Mouse (Mus musculus) forebrain, embryonic 11.5 days (tissue): Measurements from ENCODE around the gene Nipa2. TPM values are rescaled to one million over a fixed set of nuclear protein-coding genes. Genes with fewer than 3 reads are reported as not detected.

Experiments
- ATAC-seq: fragments of 200-750 bp; cut with Nextera tagmentation; replicated peaks from 2 replicates; pipeline ENCODE4 v1.8.0; 2017; ENCODE audit warnings: moderate TSS enrichment; ENCODE audit not compliant: low FRiP score
- DNase-seq: peaks from one replicate; pipeline ENCODE4 v3.0.0-alpha.2; 2017; ENCODE audit warnings: low spot score
- H3K27ac ChIP-seq: fragments of 300-500 bp; sonication (generic); 2 replicates; pipeline ENCODE4 v1.5.1; 2014; ENCODE audit warnings: low read depth, low read length
- H3K27me3 ChIP-seq: fragments of 300-500 bp; sonication (generic); 2 replicates; pipeline ENCODE4 v1.6.1; 2014; ENCODE audit warnings: mild to moderate bottlenecking, low read length, mixed read lengths; ENCODE audit not compliant: control insufficient read depth, insufficient read depth
- H3K36me3 ChIP-seq: fragments of 300-500 bp; sonication (generic); 2 replicates; pipeline ENCODE4 v1.6.1; 2014; ENCODE audit warnings: mild to moderate bottlenecking, low read length, moderate library complexity, mixed read lengths; ENCODE audit not compliant: control insufficient read depth, insufficient read depth
- H3K4me1 ChIP-seq: fragments of 300-500 bp; sonication (generic); replicated peaks from 2 replicates; pipeline ENCODE4 v1.6.1; 2014; ENCODE audit warnings: low read length, mixed read lengths; ENCODE audit not compliant: control insufficient read depth, insufficient read depth
- H3K4me2 ChIP-seq: fragments of 300-500 bp; sonication (generic); 2 replicates; pipeline ENCODE4 v1.6.1; 2014; ENCODE audit warnings: low read depth, mild to moderate bottlenecking, low read length, moderate library complexity, mixed read lengths; ENCODE audit not compliant: severe bottlenecking
- H3K4me3 ChIP-seq: fragments of 300-500 bp; sonication (generic); 2 replicates; pipeline ENCODE4 v1.5.1; 2014; ENCODE audit warnings: low read depth, low read length
- H3K9ac ChIP-seq: fragments of 300-500 bp; sonication (generic); 2 replicates; pipeline ENCODE4 v1.6.1; 2014; ENCODE audit warnings: low read length
- H3K9me3 ChIP-seq: fragments of 300-500 bp; sonication (generic); 2 replicates; pipeline ENCODE4 v1.6.1; 2016; ENCODE audit warnings: low read length, mixed read lengths; ENCODE audit not compliant: control insufficient read depth
- WGBS: fragments of 180-500 bp; shearing (Covaris S2); extraction: QIAGEN DNeasy Blood & Tissue Kit; methylation state at CpG from one replicate; pipeline ENCODE4 v1.1.7; 2014; 5-methylcytosine and 5-hydroxymethylcytosine counted together
- polyA plus RNA-seq: library from polyadenylated mRNA; unstranded; fragments of >200 nt; fragmentation: Nextera tagmentation; extraction: Ambion mirVana; gene quantifications from 2 replicates; pipeline ENCODE4 v1.2.1, GENCODE M21; 2014

Nipa2 gene
- 49.9 and 51.5 TPM in 2 replicates for polyA plus RNA-seq

DNA sequence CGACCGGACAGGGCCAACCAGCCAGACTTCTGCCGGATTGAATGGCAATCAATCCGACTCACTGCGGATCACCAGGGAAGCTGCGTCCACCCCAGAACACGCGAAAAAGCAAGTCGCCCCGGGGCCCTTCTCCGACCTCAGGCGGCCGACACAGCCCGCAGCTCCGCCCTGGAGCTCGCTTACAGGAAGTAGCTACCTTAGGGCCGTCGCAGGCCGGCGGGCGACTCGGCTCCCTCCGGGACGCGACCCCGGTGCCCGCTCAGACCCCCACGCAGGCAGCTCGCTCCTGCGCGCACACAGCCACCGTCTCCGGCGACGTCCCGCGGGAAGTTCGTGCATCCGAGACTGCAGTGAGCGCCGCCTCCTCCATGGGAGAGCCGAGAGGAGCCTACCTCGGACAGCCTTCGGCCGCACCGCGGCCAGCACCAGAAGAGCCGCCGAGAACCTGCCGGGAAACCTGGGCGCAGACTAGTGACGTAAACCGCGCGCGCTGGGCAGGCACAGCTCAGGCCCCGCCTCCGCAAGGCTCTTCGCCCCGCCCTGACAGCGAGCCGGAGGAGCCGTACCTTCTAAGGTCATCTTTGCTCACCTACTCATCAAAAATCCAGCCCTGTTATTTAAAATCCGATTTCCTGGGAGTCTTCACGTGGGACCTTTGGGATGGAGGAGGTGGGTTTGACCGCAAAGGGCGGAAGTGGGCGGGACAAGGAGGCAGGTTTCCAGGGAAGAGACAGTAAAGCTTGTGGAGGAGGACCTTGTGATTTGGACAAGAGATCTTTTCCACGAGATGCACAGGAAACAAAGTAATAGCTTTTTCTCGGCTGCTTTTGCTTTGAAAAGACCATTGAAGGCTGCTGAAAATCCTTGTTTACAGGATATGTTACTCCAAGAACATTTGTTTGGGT lies at the start of gene Nipa2:
Gene Nipa2, minus strand, starts transcription at position 473 of the 905 bp plus-strand sequence.
- H3K9me3 ChIP-seq = no peaks in the 10 kb centered on the region
- no peaks in the 10 kb centered on the region; the same call in 1 of the 2 replicates for H3K4me1 ChIP-seq
- DNase-seq (peak; percentile 96), ATAC-seq (peak; percentile 99)
- WGBS = under 1% methylated on average over 58 of the region's 70 CpGs
- peak within 1 kb of the TSS; percentile 63 for H3K4me2 ChIP-seq
- no peaks in the 10 kb centered on the region for H3K27me3 ChIP-seq
- H3K36me3 ChIP-seq = no peaks in the 10 kb centered on the region
- H3K4me3 ChIP-seq = peak within 1 kb of the TSS; percentile 89
- H3K9ac ChIP-seq = peak within 1 kb of the TSS; percentile 89
- peak within 1 kb of the TSS; percentile 77 for H3K27ac ChIP-seq

DNA sequence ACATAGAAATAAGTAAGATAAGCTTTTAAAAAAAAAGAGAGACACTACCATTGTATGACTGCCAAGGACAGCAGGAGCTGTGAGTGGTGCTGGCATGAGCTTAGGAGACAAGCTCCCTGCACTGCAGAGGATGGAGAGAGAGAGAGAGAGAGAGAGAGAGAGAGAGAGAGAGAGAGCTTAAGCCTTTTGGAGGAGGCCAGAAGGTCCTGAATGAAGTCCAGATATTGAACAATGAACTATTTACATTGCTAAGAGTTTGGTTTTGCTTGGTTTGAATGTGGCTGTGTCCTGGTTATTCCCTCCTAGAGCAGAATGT lies 48.7 kb upstream of the Nipa2 start:
- Histone ChIP-seq H3K4me2 (no peak overlapping the region), H3K4me1 (no peaks in the 10 kb centered on the region), H3K36me3 (no peaks in the 10 kb centered on the region), H3K27ac (no peak overlapping the region), H3K4me3 (no peak overlapping the region), H3K9ac (no peak overlapping the region), H3K9me3 (no peaks in the 10 kb centered on the region), H3K27me3 (no peaks in the 10 kb centered on the region)
- no peak for ATAC-seq
- no peak for DNase-seq

DNA sequence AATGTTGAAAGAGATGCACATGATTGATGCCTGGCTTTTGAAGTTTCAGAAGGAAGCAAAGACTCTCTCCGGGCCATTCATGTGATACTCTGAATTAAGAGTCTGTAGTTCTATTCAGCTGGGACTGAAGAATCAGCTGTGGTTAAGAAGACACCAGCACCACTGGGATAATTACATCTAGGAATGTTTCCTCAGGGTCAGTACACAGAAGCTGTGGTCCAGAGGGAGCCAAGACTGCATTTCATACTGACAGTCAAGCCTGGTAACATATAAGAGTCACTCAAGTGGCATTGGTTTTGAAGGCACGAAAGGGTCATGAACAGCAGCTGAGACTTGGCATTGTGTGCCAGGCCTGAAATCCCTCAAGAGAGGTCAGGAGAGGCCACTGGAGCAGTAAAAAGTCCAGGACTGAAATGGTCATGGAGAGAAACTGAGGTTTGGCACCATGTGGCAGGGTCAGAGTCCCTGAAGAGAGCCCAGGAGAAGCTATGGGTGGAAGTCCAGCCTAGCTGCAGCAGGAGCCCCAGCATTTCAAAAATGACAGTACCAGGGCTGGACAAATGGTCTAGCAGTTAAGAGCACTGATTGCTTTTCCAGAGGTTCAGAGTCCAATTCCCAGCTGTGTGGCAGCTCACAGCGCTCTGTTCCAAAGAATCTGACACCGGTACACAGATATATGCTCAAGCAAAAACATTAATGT lies 48.2 kb upstream of the Nipa2 start:
- no peak overlapping the region for H3K4me3 ChIP-seq
- H3K4me1 ChIP-seq = no peaks in the 10 kb centered on the region
- H3K9me3 ChIP-seq = no peaks in the 10 kb centered on the region
- no peak overlapping the region for H3K27ac ChIP-seq
- DNase-seq (no peak), ATAC-seq (no peak)
- WGBS = 85% methylated on average over 4 of the region's 4 CpGs
- no peaks in the 10 kb centered on the region for H3K27me3 ChIP-seq
- no peak overlapping the region for H3K4me2 ChIP-seq
- no peak overlapping the region for H3K9ac ChIP-seq
- H3K36me3 ChIP-seq = no peaks in the 10 kb centered on the region

DNA sequence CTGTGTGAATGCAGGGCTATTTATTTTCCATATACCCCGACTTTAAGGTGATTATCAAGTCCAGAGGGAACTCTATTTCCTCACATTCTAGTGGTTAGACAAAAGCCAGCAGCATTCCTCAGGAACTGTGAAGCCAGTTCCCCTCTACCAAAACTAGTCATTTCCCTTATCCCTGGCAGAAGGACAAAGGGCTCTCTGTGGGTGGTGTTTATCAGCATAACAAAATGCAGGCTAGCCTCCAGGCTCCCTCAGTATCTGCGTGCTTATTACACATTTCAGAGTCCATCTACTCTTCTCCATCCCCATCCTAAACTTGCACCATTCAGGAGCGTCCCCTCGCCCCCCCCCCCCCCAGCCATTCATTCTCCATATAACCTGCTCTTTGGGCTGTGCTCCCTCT lies 36.7 kb upstream of the Nipa2 start:
- no peak overlapping the region for H3K27ac ChIP-seq
- H3K9me3 ChIP-seq = no peaks in the 10 kb centered on the region
- no peak overlapping the region for H3K4me3 ChIP-seq
- no peaks in the 10 kb centered on the region for H3K27me3 ChIP-seq
- ATAC-seq = no peak
- no peaks in the 10 kb centered on the region for H3K36me3 ChIP-seq
- H3K4me1 ChIP-seq = no peaks in the 10 kb centered on the region
- WGBS = 3% methylated on average over 4 of the region's 4 CpGs
- no peak overlapping the region for H3K9ac ChIP-seq
- H3K4me2 ChIP-seq = no peak overlapping the region
- DNase-seq = no peak

DNA sequence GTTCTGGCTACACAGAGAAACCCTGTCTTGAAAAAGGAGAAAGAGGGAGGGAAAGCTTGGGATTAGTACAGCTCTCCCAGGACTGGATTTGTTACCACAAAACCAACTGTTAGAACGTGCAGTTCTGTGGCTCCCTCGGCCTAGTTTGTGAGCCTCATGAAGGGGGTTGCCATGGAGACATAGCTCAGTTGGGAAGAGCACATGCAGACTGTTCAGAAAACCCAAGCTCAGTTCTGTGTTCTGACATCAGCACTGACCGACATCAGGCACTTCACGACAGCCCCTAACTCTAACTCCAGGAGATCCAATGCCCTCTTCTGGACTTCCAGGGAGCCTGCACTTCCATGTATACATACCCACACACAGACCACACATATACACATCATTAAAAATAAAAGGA lies 32.7 kb upstream of the Nipa2 start:
- H3K9me3 ChIP-seq = no peaks in the 10 kb centered on the region
- no peak overlapping the region for H3K4me2 ChIP-seq
- H3K4me3 ChIP-seq = no peak overlapping the region
- no peaks in the 10 kb centered on the region; the same call in 1 of the 2 replicates for H3K36me3 ChIP-seq
- 41% methylated on average over 4 of the region's 4 CpGs for WGBS
- no peaks in the 10 kb centered on the region for H3K4me1 ChIP-seq
- DNase-seq (no peak), ATAC-seq (peak; percentile 53; the same call in 1 of the 2 replicates)
- no peak overlapping the region for H3K27ac ChIP-seq
- no peak overlapping the region for H3K9ac ChIP-seq
- H3K27me3 ChIP-seq = no peaks in the 10 kb centered on the region

DNA sequence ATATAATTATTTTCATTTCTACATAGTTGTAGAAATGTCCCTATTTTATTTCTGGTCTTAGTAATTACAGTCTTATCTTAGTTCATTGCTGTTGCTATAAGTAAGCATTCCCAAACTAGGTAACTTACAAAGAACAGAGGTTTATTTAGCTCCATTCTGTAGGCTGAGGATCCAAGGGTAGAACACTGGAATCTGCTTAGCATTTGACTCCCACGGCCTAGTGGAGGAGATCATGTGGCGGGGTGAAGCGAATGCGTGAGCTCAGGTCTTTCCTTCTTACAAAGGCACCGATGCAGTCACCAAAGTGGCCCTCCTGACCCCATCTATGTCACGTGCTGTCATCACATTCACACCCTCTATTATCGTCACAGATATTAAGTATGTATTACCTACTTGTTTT lies 29.6 kb upstream of the Nipa2 start:
- 92% methylated on average over 7 of the region's 7 CpGs for WGBS

DNA sequence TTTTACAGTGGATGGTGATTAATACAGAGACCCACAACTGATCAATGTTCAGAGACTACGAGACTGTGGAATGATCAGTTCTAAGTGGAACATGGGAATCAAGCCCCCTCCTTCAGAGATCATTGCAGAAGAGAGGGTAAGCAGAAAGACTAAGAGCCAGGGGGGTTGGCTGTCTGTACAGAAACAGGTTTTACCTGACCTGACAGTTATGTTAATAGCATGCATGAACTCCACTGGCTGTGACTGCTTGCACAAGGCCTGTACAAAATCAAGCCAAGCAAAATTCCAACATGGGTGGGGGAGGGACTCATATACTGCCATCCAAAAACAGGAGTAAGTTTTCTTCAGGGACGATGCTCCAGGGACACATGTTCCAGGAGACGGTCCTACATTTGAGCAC lies 28.9 kb upstream of the Nipa2 start:
- WGBS = 92% methylated on average over 3 of the region's 3 CpGs
- Histone ChIP-seq H3K27ac (no peak overlapping the region), H3K4me3 (no peak overlapping the region), H3K27me3 (no peaks in the 10 kb centered on the region), H3K4me1 (no peaks in the 10 kb centered on the region), H3K9me3 (no peaks in the 10 kb centered on the region), H3K9ac (no peak overlapping the region), H3K36me3 (no peaks in the 10 kb centered on the region; the same call in 1 of the 2 replicates), H3K4me2 (no peak overlapping the region)
- DNase-seq (no peak), ATAC-seq (no peak)

More for the DNA sequence above, 29.6 kb upstream of the Nipa2 start:
- DNase-seq = no peak
- Histone ChIP-seq H3K27me3 (no peaks in the 10 kb centered on the region), H3K36me3 (no peaks in the 10 kb centered on the region; the same call in 1 of the 2 replicates), H3K9me3 (no peaks in the 10 kb centered on the region), H3K4me1 (no peaks in the 10 kb centered on the region), H3K4me2 (no peak overlapping the region), H3K4me3 (no peak overlapping the region), H3K9ac (no peak overlapping the region), H3K27ac (no peak overlapping the region)
- no peak for ATAC-seq

DNA sequence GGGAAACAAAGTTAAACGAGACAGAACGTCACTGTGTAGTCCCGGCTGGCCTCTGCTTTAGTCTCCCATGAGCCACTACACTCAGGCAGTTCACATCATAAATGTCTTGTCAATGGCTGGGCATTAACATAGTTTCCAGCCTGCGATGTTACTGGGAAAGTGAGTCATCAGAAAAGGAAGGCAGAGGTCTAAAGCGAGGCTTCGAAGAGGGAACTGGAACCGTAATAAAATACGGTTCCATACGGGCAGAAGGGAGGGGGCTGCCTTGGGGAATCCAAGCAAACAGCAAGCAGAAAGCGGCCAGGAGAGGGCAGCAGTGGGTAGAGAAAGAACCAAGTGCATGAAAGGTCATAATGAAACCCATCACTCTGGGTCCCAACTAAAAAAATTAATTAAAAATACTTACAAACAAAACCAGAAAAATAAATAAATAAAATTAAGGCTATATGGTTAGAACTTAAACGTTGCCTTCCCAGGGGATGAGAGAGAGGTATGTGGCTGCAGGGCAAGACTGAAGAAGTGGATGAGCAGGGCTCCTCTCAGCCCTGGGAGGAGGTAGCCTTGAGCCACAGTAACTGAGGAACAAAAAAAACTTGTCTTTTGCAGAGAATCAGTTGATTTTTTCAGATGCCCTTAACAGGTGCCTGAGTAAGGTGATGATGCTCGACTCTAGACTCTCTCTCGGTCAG lies 24.4 kb upstream of the Nipa2 start:
- H3K4me2 ChIP-seq = no peak overlapping the region
- ATAC-seq = peak; percentile 78; the same call in 1 of the 2 replicates

More for the DNA sequence above, 24.4 kb upstream of the Nipa2 start:
- H3K9me3 ChIP-seq = no peaks in the 10 kb centered on the region
- H3K36me3 ChIP-seq = no peaks in the 10 kb centered on the region
- no peaks in the 10 kb centered on the region for H3K4me1 ChIP-seq
- peak; percentile 85 for DNase-seq
- no peak overlapping the region for H3K27ac ChIP-seq
- no peaks in the 10 kb centered on the region for H3K27me3 ChIP-seq
- WGBS = 40% methylated on average over 13 of the region's 13 CpGs
- no peak overlapping the region for H3K9ac ChIP-seq
- no peak overlapping the region for H3K4me3 ChIP-seq
